Mouse (Mus musculus): ENCODE measurements around the gene Lrp1. TPM values are rescaled to one million over a fixed set of nuclear protein-coding genes. Genes with fewer than 3 reads are reported as not detected.

The Lrp1 gene
- polyA plus RNA-seq, 1 experiment from 2014 or later, result 67.2 TPM

GRCm38 (mm10) chr10:127490160-127491127 is 130.5 kb downstream of the Lrp1 start:
- Histone ChIP-seq H3K36me3 (peaks cover 25% of the 10 kb centered on the region), H3K27me3 (replicated peaks) (no peaks in the 10 kb centered on the region), H3K4me1 (replicated peaks) (no peaks in the 10 kb centered on the region), H3K4me3 (replicated peaks) (no peak overlapping the region), H3K4me2 (replicated peaks) (no peak overlapping the region), H3K27ac (no peak overlapping the region), H3K9me3 (no peaks in the 10 kb centered on the region), H3K9ac (no peak overlapping the region)
- ATAC-seq, result no peak
- WGBS, result 82% methylated on average over 18 of the region's 18 CpGs

GRCm38 (mm10) chr10:127488856-127489255 is 132.1 kb downstream of the Lrp1 start:
- no peak overlapping the region for H3K9ac ChIP-seq
- no peaks in the 10 kb centered on the region for H3K27me3 ChIP-seq (replicated peaks)
- no peak overlapping the region for H3K4me3 ChIP-seq (replicated peaks)
- peaks cover 23% of the 10 kb centered on the region for H3K36me3 ChIP-seq
- WGBS, result 93% methylated on average over 7 of the region's 7 CpGs
- no peak for ATAC-seq
- H3K4me1 ChIP-seq (replicated peaks), result no peaks in the 10 kb centered on the region
- no peak overlapping the region for H3K27ac ChIP-seq
- no peak overlapping the region for H3K4me2 ChIP-seq (replicated peaks)
- H3K9me3 ChIP-seq, result no peaks in the 10 kb centered on the region

Other genes starting within 250 kb of the Lrp1 start
- 29.5 and 31.1 TPM in 2 replicates for gene R3hdm2, start 240.8 kb downstream of the Lrp1 start, polyA plus RNA-seq (2015; fragmentation: Nextera tagmentation; extraction: Ambion mirVana)
- 0.41 and 0.74 TPM in 2 replicates for gene Stac3, start 119.5 kb downstream of the Lrp1 start, polyA plus RNA-seq (2015; fragmentation: Nextera tagmentation; extraction: Ambion mirVana)
- 52.7 and 53.8 TPM in 2 replicates for gene Ndufa4l2, start 106.2 kb downstream of the Lrp1 start, polyA plus RNA-seq (2015; fragmentation: Nextera tagmentation; extraction: Ambion mirVana)
- 147 and 149 TPM in 2 replicates for gene Shmt2, start 98.7 kb downstream of the Lrp1 start, polyA plus RNA-seq (2015; fragmentation: Nextera tagmentation; extraction: Ambion mirVana)
- 4.9 and 5.7 TPM in 2 replicates for gene Nxph4, start 86.6 kb downstream of the Lrp1 start, polyA plus RNA-seq (2015; fragmentation: Nextera tagmentation; extraction: Ambion mirVana)
- 37.7 and 39.9 TPM in 2 replicates for gene Stat6, start 21.8 kb upstream of the Lrp1 start, polyA plus RNA-seq (2015; fragmentation: Nextera tagmentation; extraction: Ambion mirVana)
- gene Nemp1, start 45.8 kb upstream of the Lrp1 start, polyA plus RNA-seq (2015; fragmentation: Nextera tagmentation; extraction: Ambion mirVana), result 5.7 and 6.9 TPM in 2 replicates
- gene Nab2, start 47.4 kb upstream of the Lrp1 start, polyA plus RNA-seq (2015; fragmentation: Nextera tagmentation; extraction: Ambion mirVana), result 8.3 and 8.7 TPM in 2 replicates
- gene Myo1a, start 84.0 kb upstream of the Lrp1 start, polyA plus RNA-seq (2015; fragmentation: Nextera tagmentation; extraction: Ambion mirVana), result 33.8 and 36.7 TPM in 2 replicates
- gene Tac2, start 103.3 kb upstream of the Lrp1 start, polyA plus RNA-seq (2015; fragmentation: Nextera tagmentation; extraction: Ambion mirVana), result 2.3 and 4.1 TPM in 2 replicates
- gene Zbtb39, start 118.4 kb upstream of the Lrp1 start, polyA plus RNA-seq (2015; fragmentation: Nextera tagmentation; extraction: Ambion mirVana), result 2.6 and 2.7 TPM in 2 replicates
- 1.8 and 2.0 TPM in 2 replicates for gene Gpr182, start 130.6 kb upstream of the Lrp1 start, polyA plus RNA-seq (2015; fragmentation: Nextera tagmentation; extraction: Ambion mirVana)
- gene Rdh1, start 138.6 kb upstream of the Lrp1 start, polyA plus RNA-seq (2015; fragmentation: Nextera tagmentation; extraction: Ambion mirVana), result 0.04 TPM in 1 of 2 replicates, not detected in the other
- gene Rdh16f1, start 138.6 kb upstream of the Lrp1 start, polyA plus RNA-seq (2015; fragmentation: Nextera tagmentation; extraction: Ambion mirVana), result 0.19 TPM in 1 of 2 replicates, not detected in the other
- gene Rdh9, start 155.2 kb upstream of the Lrp1 start, polyA plus RNA-seq (2015; fragmentation: Nextera tagmentation; extraction: Ambion mirVana), result 0.13 TPM in 1 of 2 replicates, not detected in the other
- not detected in 2 replicates for gene Rdh16, start 180.0 kb upstream of the Lrp1 start, polyA plus RNA-seq (2015; fragmentation: Nextera tagmentation; extraction: Ambion mirVana)
- gene Rdh19, start 228.8 kb upstream of the Lrp1 start, polyA plus RNA-seq (2015; fragmentation: Nextera tagmentation; extraction: Ambion mirVana), result not detected in 2 replicates
- gene Rdh16f2, start 245.3 kb upstream of the Lrp1 start, polyA plus RNA-seq (2015; fragmentation: Nextera tagmentation; extraction: Ambion mirVana), result 0.19 and 0.34 TPM in 2 replicates

All from intestine, embryonic 15.5 days (tissue).